Mouse (Mus musculus) limb, embryonic 14.5 days (tissue): ENCODE results near the gene Asb16. TPM values are rescaled to one million over a fixed set of nuclear protein-coding genes. Genes with fewer than 3 reads are reported as not detected.

Experiments
- ATAC-seq: fragments of 200-750 bp; cut with Nextera tagmentation; 2 replicates; pipeline ENCODE4 v1.8.0; 2017; ENCODE audit warnings: low read depth, moderate number of reproducible peaks, moderate TSS enrichment; ENCODE audit not compliant: low FRiP score
- DNase-seq: peaks from one replicate; pipeline ENCODE4 v3.0.0-alpha.2; 2015; ENCODE audit warnings: low spot score
- H3K27ac ChIP-seq: fragments of 300-500 bp; sonication (generic); replicated peaks from 2 replicates; pipeline ENCODE4 v1.5.1; 2014; ENCODE audit warnings: low read depth, mild to moderate bottlenecking, low read length, moderate library complexity, mixed read lengths
- H3K27me3 ChIP-seq: fragments of 300-500 bp; sonication (generic); 2 replicates; pipeline ENCODE4 v1.6.1; 2014; ENCODE audit warnings: low read length, mixed read lengths; ENCODE audit not compliant: control insufficient read depth, insufficient read depth
- H3K36me3 ChIP-seq: fragments of 300-500 bp; sonication (generic); 2 replicates; pipeline ENCODE4 v1.6.1; 2014; ENCODE audit warnings: mild to moderate bottlenecking, low read length, moderate library complexity, mixed read lengths; ENCODE audit not compliant: control insufficient read depth, insufficient read depth
- H3K4me1 ChIP-seq: fragments of 300-500 bp; sonication (generic); 2 replicates; pipeline ENCODE4 v1.6.1; 2014; ENCODE audit warnings: antibody characterized with exemption, low read length, mixed read lengths; ENCODE audit not compliant: control insufficient read depth, insufficient read depth
- H3K4me2 ChIP-seq: fragments of 300-500 bp; sonication (generic); replicated peaks from 2 replicates; pipeline ENCODE4 v1.6.1; 2014; ENCODE audit warnings: low read depth, mild to moderate bottlenecking, low read length, moderate library complexity; ENCODE audit not compliant: severe bottlenecking
- H3K4me3 ChIP-seq: fragments of 300-500 bp; sonication (generic); replicated peaks from 2 replicates; pipeline ENCODE4 v1.5.1; 2014; ENCODE audit warnings: low read length
- H3K9ac ChIP-seq: fragments of 300-500 bp; sonication (generic); 2 replicates; pipeline ENCODE4 v1.6.1; 2014; ENCODE audit warnings: mild to moderate bottlenecking, low read depth, low read length, moderate library complexity; ENCODE audit not compliant: severe bottlenecking
- H3K9me3 ChIP-seq: fragments of 300-500 bp; sonication (generic); 2 replicates; pipeline ENCODE4 v1.6.1; 2016; ENCODE audit warnings: low read length; ENCODE audit not compliant: control insufficient read depth
- POLR2A ChIP-seq: fragments of 200-500 bp; IDR thresholded peaks from 2 replicates; pipeline ENCODE4 v1.8.0; 2012; ENCODE audit warnings: inconsistent platforms, mild to moderate bottlenecking, moderate library complexity, borderline replicate concordance; ENCODE audit not compliant: insufficient read depth, insufficient read length; ENCODE audit errors: extremely low read depth
- WGBS: fragments of 180-500 bp; shearing (Covaris S2); extraction: QIAGEN DNeasy Blood & Tissue Kit; methylation state at CpG from one replicate; pipeline ENCODE4 v1.1.7; 2014; 5-methylcytosine and 5-hydroxymethylcytosine counted together
- microRNA-seq: library from miRNA; unstranded; fragments of <30 nt; microRNA quantifications from one replicate; pipeline ENCODE4, GENCODE M21; 2016
- polyA plus RNA-seq, 2 experiments: library from polyadenylated mRNA; depleted of rRNA in 1 of 2; stranded (reverse) in 1 of 2; unstranded in 1 of 2; fragments of >200 nt; fragmentation: Nextera tagmentation in 1 of 2; extraction: Ambion mirVana in 1 of 2; gene quantifications; 2 replicates each; pipeline versions ENCODE4 v1.2.1 to v1.2.3; 2012 to 2014

Asb16 gene
- polyA plus RNA-seq, 2 experiments, result 0.25 to 2.2 TPM

- no peak for TF ChIP-seq POLR2A
- no peaks in the 10 kb centered on the region for H3K4me1 ChIP-seq
- no peaks in the 10 kb centered on the region for H3K36me3 ChIP-seq
- H3K27ac ChIP-seq, result no peak overlapping the region
- H3K4me3 ChIP-seq, result no peak overlapping the region
- no peak overlapping the region for H3K4me2 ChIP-seq
- WGBS, result 69% methylated on average over 6 of the region's 6 CpGs
- no peaks in the 10 kb centered on the region for H3K9me3 ChIP-seq
- H3K27me3 ChIP-seq, result no peaks in the 10 kb centered on the region
- ATAC-seq (no peak), DNase-seq (no peak)
- H3K9ac ChIP-seq, result no peak overlapping the region
Measured at GRCm38 (mm10) chr11:102321931-102322330, 53.4 kb downstream of the Asb16 start.

GRCm38 (mm10) chr11:102323516-102323915 lies 55.0 kb downstream of the Asb16 start:
- WGBS, result 81% methylated on average over 1 of the region's 1 CpGs
- no peak for TF ChIP-seq POLR2A
- no peak overlapping the region for H3K27ac ChIP-seq
- no peaks in the 10 kb centered on the region for H3K9me3 ChIP-seq
- H3K9ac ChIP-seq, result no peak overlapping the region
- ATAC-seq (no peak), DNase-seq (no peak)
- H3K27me3 ChIP-seq, result no peaks in the 10 kb centered on the region
- no peak overlapping the region for H3K4me3 ChIP-seq
- H3K4me1 ChIP-seq, result no peaks in the 10 kb centered on the region
- H3K36me3 ChIP-seq, result no peaks in the 10 kb centered on the region
- H3K4me2 ChIP-seq, result no peak overlapping the region

GRCm38 (mm10) chr11:102327250-102327649 lies 58.7 kb downstream of the Asb16 start:
- 67% methylated on average over 5 of the region's 5 CpGs for WGBS
- H3K27ac ChIP-seq, result no peak overlapping the region
- DNase-seq, result no peak
- TF ChIP-seq POLR2A, result no peak
- H3K4me1 ChIP-seq, result no peaks in the 10 kb centered on the region
- H3K4me2 ChIP-seq, result no peak overlapping the region
- H3K27me3 ChIP-seq, result no peaks in the 10 kb centered on the region
- no peak overlapping the region for H3K4me3 ChIP-seq
- no peak for ATAC-seq
- H3K9me3 ChIP-seq, result no peaks in the 10 kb centered on the region
- no peak overlapping the region for H3K9ac ChIP-seq
- H3K36me3 ChIP-seq, result no peaks in the 10 kb centered on the region

DNA sequence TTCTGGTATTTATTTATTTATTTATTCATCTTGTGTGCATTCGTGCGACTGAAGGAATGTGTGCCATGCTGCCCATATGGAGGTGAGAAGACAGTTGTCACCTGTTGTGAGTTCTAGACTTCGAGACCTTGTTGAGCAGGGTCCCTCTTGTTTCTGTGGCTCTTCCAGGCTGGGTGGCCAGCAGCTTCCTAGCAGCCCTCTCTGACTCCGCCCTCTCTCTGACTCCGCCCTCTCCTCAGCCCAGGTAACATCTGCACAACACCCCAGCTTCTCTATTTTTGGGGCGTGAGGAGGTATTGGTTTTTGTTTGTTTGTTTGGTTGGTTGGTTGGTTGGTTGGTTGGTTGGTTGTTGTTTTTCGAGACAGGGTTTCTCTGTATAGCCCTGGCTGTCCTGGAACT lies 59.3 kb downstream of the Asb16 start:
- Histone ChIP-seq H3K4me1 (no peaks in the 10 kb centered on the region), H3K36me3 (no peaks in the 10 kb centered on the region), H3K9me3 (no peaks in the 10 kb centered on the region), H3K4me2 (no peak overlapping the region), H3K9ac (no peak overlapping the region), H3K27ac (no peak overlapping the region), H3K27me3 (no peaks in the 10 kb centered on the region), H3K4me3 (no peak overlapping the region)
- TF ChIP-seq POLR2A, result no peak
- WGBS, result 77% methylated on average over 7 of the region's 7 CpGs
- DNase-seq (no peak), ATAC-seq (no peak)

Small RNAs within 50 kb of the gene (microRNA-seq; reads per million reads assigned to microRNA genes)
- gene Mir8101, result 0.92 reads per million

Other genes starting within 250 kb of the Asb16 start
- gene Mpp3, start 240.3 kb upstream of the Asb16 start, polyA plus RNA-seq (2012; rRNA removed), result 15.7 and 17.8 TPM in 2 replicates
- gene Mpp3, start 240.3 kb upstream of the Asb16 start, polyA plus RNA-seq (2014; fragmentation: Nextera tagmentation; extraction: Ambion mirVana), result 4.9 and 5.2 TPM in 2 replicates
- 1.0 and 2.1 TPM in 2 replicates for gene Cd300lg, start 227.2 kb upstream of the Asb16 start, polyA plus RNA-seq (2012; rRNA removed)
- 0.81 and 0.87 TPM in 2 replicates for gene Cd300lg, start 227.2 kb upstream of the Asb16 start, polyA plus RNA-seq (2014; fragmentation: Nextera tagmentation; extraction: Ambion mirVana)
- gene Mpp2, start 180.2 kb upstream of the Asb16 start, polyA plus RNA-seq (2012; rRNA removed), result 20.5 and 26.7 TPM in 2 replicates
- gene Mpp2, start 180.2 kb upstream of the Asb16 start, polyA plus RNA-seq (2014; fragmentation: Nextera tagmentation; extraction: Ambion mirVana), result 6.6 and 10.2 TPM in 2 replicates
- gene Ppy, start 167.4 kb upstream of the Asb16 start, polyA plus RNA-seq (2012; rRNA removed), result not detected in 2 replicates
- gene Ppy, start 167.4 kb upstream of the Asb16 start, polyA plus RNA-seq (2014; fragmentation: Nextera tagmentation; extraction: Ambion mirVana), result not detected in 2 replicates
- gene Pyy, start 160.9 kb upstream of the Asb16 start, polyA plus RNA-seq (2012; rRNA removed), result not detected in 2 replicates
- not detected in 2 replicates for gene Pyy, start 160.9 kb upstream of the Asb16 start, polyA plus RNA-seq (2014; fragmentation: Nextera tagmentation; extraction: Ambion mirVana)
- gene Nags, start 123.2 kb upstream of the Asb16 start, polyA plus RNA-seq (2012; rRNA removed), result 0.06 and 0.09 TPM in 2 replicates
- gene Nags, start 123.2 kb upstream of the Asb16 start, polyA plus RNA-seq (2014; fragmentation: Nextera tagmentation; extraction: Ambion mirVana), result not detected in 2 replicates
- 37.1 and 47.9 TPM in 2 replicates for gene Tmem101, start 112.3 kb upstream of the Asb16 start, polyA plus RNA-seq (2012; rRNA removed)
- gene Tmem101, start 112.3 kb upstream of the Asb16 start, polyA plus RNA-seq (2014; fragmentation: Nextera tagmentation; extraction: Ambion mirVana), result 29.7 and 34.5 TPM in 2 replicates
- 38.5 and 40.0 TPM in 2 replicates for gene Lsm12, start 83.4 kb upstream of the Asb16 start, polyA plus RNA-seq (2012; rRNA removed)
- gene Lsm12, start 83.4 kb upstream of the Asb16 start, polyA plus RNA-seq (2014; fragmentation: Nextera tagmentation; extraction: Ambion mirVana), result 83.8 and 86.0 TPM in 2 replicates
- gene G6pc3, start 79.1 kb upstream of the Asb16 start, polyA plus RNA-seq (2012; rRNA removed), result 42.7 and 60.4 TPM in 2 replicates
- 27.6 and 33.7 TPM in 2 replicates for gene G6pc3, start 79.1 kb upstream of the Asb16 start, polyA plus RNA-seq (2014; fragmentation: Nextera tagmentation; extraction: Ambion mirVana)
- gene Hdac5, start 38.6 kb upstream of the Asb16 start, polyA plus RNA-seq (2012; rRNA removed), result 86.2 and 149 TPM in 2 replicates
- gene Hdac5, start 38.6 kb upstream of the Asb16 start, polyA plus RNA-seq (2014; fragmentation: Nextera tagmentation; extraction: Ambion mirVana), result 46.7 and 57.4 TPM in 2 replicates
- gene BC030867, start 19.9 kb upstream of the Asb16 start, polyA plus RNA-seq (2012; rRNA removed), result 14.2 and 15.4 TPM in 2 replicates
- 11.8 and 11.9 TPM in 2 replicates for gene BC030867, start 19.9 kb upstream of the Asb16 start, polyA plus RNA-seq (2014; fragmentation: Nextera tagmentation; extraction: Ambion mirVana)
- 59.9 and 68.6 TPM in 2 replicates for gene Tmub2, start 16.2 kb downstream of the Asb16 start, polyA plus RNA-seq (2012; rRNA removed)
- 52.6 and 53.5 TPM in 2 replicates for gene Tmub2, start 16.2 kb downstream of the Asb16 start, polyA plus RNA-seq (2014; fragmentation: Nextera tagmentation; extraction: Ambion mirVana)
- 72.1 and 84.0 TPM in 2 replicates for gene Atxn7l3, start 27.9 kb downstream of the Asb16 start, polyA plus RNA-seq (2012; rRNA removed)
- 21.0 and 23.1 TPM in 2 replicates for gene Atxn7l3, start 27.9 kb downstream of the Asb16 start, polyA plus RNA-seq (2014; fragmentation: Nextera tagmentation; extraction: Ambion mirVana)
- 61.0 and 81.3 TPM in 2 replicates for gene Ubtf, start 51.0 kb downstream of the Asb16 start, polyA plus RNA-seq (2012; rRNA removed)
- 79.7 and 89.4 TPM in 2 replicates for gene Ubtf, start 51.0 kb downstream of the Asb16 start, polyA plus RNA-seq (2014; fragmentation: Nextera tagmentation; extraction: Ambion mirVana)
- gene Slc4a1, start 97.5 kb downstream of the Asb16 start, polyA plus RNA-seq (2012; rRNA removed), result 3.5 and 4.3 TPM in 2 replicates
- 2.8 and 6.6 TPM in 2 replicates for gene Slc4a1, start 97.5 kb downstream of the Asb16 start, polyA plus RNA-seq (2014; fragmentation: Nextera tagmentation; extraction: Ambion mirVana)
- gene Rundc3a, start 124.7 kb downstream of the Asb16 start, polyA plus RNA-seq (2012; rRNA removed), result 2.9 and 3.2 TPM in 2 replicates
- 1.0 and 1.1 TPM in 2 replicates for gene Rundc3a, start 124.7 kb downstream of the Asb16 start, polyA plus RNA-seq (2014; fragmentation: Nextera tagmentation; extraction: Ambion mirVana)
- gene Slc25a39, start 139.2 kb downstream of the Asb16 start, polyA plus RNA-seq (2012; rRNA removed), result 120 and 181 TPM in 2 replicates
- 179 and 195 TPM in 2 replicates for gene Slc25a39, start 139.2 kb downstream of the Asb16 start, polyA plus RNA-seq (2014; fragmentation: Nextera tagmentation; extraction: Ambion mirVana)
- gene Grn, start 161.6 kb downstream of the Asb16 start, polyA plus RNA-seq (2012; rRNA removed), result 120 and 135 TPM in 2 replicates
- 118 and 133 TPM in 2 replicates for gene Grn, start 161.6 kb downstream of the Asb16 start, polyA plus RNA-seq (2014; fragmentation: Nextera tagmentation; extraction: Ambion mirVana)
- gene Fam171a2, start 178.9 kb downstream of the Asb16 start, polyA plus RNA-seq (2012; rRNA removed), result 56.8 and 85.1 TPM in 2 replicates
- 8.9 and 10.0 TPM in 2 replicates for gene Fam171a2, start 178.9 kb downstream of the Asb16 start, polyA plus RNA-seq (2014; fragmentation: Nextera tagmentation; extraction: Ambion mirVana)
- 7.0 and 7.3 TPM in 2 replicates for gene Itga2b, start 201.4 kb downstream of the Asb16 start, polyA plus RNA-seq (2012; rRNA removed)
- gene Itga2b, start 201.4 kb downstream of the Asb16 start, polyA plus RNA-seq (2014; fragmentation: Nextera tagmentation; extraction: Ambion mirVana), result 3.5 and 5.0 TPM in 2 replicates